Mouse (Mus musculus) retina, embryonic 14.5 days (tissue): ENCODE results near the gene Olfr97.
"Not testable (repeated sequence)": the region's sequence is repeated elsewhere in the genome, so short reads cannot be mapped to it uniquely, and the experiment has no call there.

Experiments used
- DNase-seq: peaks from one replicate; pipeline ENCODE4 v3.0.0-alpha.2; 2015; ENCODE audit warnings: low spot score

The Olfr97 gene

DNA sequence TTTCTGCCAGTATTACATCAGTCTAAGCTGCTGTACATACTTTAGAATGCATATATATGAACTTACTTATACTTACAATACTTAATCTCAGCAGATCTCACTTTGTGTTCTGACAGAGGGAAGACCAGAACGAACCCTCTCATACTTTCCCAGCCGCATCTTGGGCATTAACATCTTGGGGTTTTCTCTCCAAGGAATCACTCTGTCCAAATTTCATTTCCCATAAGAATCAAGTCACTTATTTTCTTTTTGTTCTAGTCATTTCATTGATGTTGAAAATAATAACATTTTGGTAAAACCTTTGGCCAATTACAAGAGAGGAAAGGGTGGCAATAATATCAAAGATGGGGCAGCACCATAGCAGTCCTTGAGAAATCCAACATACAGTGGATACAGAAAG, at the start of gene Olfr97:
TSS of gene Olfr97 (minus strand) at position 101 of the 400 bp plus-strand sequence.
- DNase-seq, result not testable (repeated sequence)

GRCm38 (mm10) chr17:37283360-37283759, 46.2 kb upstream of the Olfr97 start, which contains the start of gene Olfr99:
Gene Olfr99 (minus strand): TSS chr17:37283460.
- DNase-seq, result no peak

DNA sequence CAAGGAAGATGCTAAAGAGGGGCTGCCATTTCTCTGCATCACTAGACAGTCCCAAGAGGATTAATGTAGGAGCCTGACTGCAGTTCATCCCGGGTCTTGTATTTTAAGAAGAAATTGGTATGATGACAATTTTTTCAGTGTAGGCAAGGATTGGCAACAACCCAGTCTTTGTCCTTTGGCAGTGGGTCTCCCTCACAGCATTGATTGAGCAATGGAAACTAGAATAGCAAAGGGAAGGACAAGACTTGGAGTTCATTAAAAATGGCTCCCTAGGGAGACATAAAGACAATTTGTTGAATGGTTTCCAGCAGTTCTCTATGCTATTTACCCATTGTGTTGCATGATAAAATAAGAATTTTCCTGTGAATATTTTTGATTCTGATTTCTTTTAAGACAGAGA, 43.2 kb upstream of the Olfr97 start:
- no peak for DNase-seq

DNA sequence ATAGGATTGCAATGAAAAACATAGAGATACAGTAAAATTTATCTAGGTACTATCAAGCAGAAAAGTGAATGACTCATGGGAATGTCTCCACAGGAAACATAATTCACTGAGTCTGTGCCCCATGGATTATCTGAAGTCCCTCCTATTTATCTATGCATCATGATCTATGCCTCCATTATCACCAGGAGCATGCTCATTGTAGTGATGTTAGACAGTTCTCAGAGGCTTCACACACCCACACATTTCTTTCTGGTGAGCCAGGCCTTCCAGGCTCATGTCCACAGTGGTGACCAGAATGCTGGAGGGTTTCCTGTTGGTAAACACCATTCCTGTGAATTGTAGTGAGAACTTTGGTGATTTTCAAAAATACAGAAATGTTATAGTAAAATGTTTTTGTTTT, 39.4 kb upstream of the Olfr97 start:
- no peak for DNase-seq

GRCm38 (mm10) chr17:37275626-37276248, 38.6 kb upstream of the Olfr97 start:
- no peak for DNase-seq

DNA sequence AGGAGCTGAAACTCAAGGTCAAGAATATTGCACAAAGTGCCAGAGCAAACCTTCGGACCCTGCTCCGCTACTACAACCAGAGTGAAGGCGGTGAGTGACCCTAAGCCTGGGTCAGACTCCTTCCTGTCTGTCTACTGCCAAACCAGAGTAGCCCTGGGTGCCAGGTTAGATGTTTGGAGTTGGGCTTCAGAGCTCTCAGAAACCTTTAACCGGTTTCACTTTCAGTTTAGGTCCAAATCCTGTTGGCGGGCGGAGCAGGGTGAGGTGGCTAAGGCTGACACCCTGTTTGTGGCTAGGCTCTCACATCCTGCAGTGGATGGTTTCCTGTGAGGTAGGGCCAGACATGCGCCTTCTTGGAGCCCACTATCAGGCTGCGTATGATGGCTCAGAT, 33.6 kb upstream of the Olfr97 start:
- no peak for DNase-seq

- DNase-seq, result peak; percentile 92
Observed at GRCm38 (mm10) chr17:37270058-37270701, 33.0 kb upstream of the Olfr97 start, which contains the start of gene H2-M3. Gene H2-M3 (plus strand): TSS chr17:37270220.

DNA sequence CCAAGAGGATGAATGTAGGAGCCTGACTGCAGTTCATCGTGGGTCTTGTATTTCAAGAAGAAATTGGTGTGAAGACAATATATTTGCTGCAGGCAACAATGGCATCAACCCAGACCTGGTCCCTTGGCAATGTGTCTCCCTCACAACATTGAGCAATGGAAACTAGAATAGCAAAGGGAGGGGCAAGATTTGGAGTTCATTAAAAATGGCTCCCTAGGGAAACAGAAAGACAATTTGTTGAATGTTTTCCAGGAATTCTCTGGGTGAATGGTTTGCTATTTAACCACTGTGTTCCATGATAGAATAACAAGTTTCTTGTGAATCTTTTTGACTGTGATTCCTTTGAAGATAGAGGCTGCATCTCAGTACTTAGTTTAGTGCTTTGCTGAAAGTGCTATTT, 26.5 kb upstream of the Olfr97 start, which contains the start of gene Olfr98:
TSS of gene Olfr98 (minus strand) at position 124 of the 400 bp plus-strand sequence.
- DNase-seq, result no peak

DNA sequence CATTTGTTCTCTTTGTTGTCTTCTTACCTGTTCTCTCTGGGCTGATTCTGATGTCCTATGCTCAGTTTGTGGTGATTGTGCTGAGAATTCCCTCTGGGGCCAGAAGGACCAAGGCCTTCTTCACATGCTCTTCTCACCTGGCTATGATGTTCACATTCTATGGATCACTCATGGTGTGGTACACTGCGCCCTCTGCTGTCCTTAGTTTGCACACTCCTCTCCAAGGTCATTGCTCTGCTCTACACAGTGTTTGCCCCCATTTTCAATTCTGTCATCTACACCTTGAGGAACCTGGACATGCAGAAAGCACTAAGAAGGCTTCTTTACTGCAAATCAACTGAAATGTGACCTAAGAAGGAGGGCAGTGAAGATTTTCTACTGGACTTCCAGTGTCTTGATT, 13.4 kb upstream of the Olfr97 start:
- DNase-seq, result peak; percentile 25

- DNase-seq, result no peak
Observed at GRCm38 (mm10) chr17:37249460-37249859, 12.3 kb upstream of the Olfr97 start.

DNA sequence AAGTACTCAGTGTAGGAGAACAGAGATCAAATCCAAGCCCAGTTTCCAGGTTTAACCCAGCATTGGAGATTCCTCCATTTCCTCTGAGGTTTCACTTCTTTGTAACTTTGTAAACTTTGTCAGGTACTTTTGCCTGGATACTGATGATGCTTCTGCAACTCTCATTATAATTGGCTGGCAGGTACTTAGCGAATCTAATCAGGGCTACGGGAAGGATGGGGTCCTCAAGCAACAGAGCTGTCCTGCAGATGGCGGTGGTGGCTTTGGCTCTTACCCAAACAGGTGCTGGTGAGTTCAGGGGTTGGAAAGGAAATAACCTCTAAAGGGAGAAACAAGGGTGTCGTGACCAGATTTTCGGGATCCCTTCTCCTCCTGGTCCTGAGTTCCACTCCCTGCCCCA, 9.6 kb upstream of the Olfr97 start:
- no peak for DNase-seq

DNA sequence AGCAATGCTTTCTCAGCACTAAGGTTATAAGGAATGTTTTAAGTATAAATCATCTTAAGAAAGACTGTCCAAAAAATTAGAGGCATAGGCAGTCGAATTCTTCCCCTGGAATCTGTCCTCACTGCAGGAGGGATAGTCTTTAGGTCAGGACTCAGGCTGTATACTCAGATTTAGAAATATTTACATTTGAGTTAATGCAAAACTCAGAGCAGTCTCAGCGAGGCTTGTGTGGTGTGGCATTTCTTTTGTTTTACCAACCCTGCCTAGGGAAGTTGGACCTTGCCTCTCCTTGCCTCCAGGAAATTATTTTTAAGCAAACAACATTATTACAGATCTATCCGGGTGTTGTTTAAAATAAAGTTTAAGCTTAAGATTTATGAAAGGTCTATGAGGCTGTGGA, 5.1 kb upstream of the Olfr97 start:
- DNase-seq, result no peak

GRCm38 (mm10) chr17:37221879-37222278, 15.3 kb downstream of the Olfr97 start:
- peak; percentile 17 for DNase-seq

GRCm38 (mm10) chr17:37219846-37220245, 17.3 kb downstream of the Olfr97 start, which contains the start of gene Olfr96:
Gene Olfr96 (plus strand): TSS chr17:37220146.
- DNase-seq, result no peak

DNA sequence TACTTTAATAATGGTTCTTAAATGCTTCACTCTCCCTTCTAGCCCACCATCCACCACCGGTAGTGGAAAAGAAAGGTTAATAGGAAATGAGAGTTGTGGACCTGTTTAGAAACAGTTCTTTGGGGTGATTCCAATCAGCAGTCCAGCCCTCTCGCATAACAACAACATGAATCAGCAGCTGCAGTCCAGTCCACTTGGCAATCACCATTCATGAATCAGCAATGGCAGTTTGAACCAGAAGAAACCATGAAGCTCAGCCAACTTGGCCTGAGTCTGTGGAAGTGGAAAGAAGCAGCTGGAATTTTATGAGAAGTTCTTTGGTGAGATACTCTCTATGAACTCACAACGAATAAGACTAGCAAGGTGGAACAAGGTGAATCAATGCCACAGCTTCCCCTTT, 18.6 kb downstream of the Olfr97 start:
- no peak for DNase-seq

- DNase-seq, result no peak
Observed at GRCm38 (mm10) chr17:37213018-37213417, 24.1 kb downstream of the Olfr97 start, which contains the start of gene Olfr95. Gene Olfr95 (minus strand): TSS chr17:37213118.

DNA sequence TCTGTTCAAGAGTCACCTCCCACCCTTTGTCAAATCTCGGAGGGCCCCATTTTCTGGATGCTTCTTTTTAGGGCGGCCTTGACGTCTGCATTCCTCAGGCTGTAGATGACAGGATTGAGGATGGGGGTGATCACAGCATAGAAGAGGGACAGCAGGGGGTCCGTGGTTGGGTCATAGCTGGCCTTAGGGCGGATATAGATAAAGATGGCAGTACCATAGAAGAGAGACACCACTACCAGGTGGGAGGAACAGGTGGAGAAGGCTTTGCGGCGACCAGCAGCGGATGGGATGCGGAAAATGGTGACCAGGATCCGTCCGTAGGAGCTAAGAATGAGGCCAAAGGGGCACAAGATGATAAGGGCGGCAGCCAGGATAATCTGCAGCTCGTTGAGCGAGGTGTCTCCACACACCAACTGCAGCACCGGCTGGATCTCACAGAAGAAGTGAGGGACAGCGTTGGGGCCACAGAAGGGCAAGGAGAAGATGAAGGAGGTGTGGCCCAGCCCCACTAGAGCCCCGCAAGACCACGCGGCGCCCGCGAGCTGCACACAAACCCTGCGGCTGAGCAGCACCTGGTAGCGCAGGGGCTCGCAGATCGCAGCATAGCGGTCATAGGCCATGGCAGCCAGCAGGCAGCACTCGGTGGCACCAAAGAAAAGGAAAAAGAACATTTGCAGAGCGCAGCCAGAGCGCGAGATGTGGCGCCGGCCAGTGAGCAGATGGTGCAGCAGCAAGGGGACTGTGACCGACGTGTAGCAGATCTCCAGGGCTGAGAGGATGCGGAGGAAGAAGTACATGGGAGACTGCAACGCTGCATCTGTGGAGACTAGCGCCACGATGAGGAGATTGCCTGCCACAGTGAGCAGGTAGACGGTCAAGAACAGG, 26.0 kb downstream of the Olfr97 start:
- DNase-seq, result peak; percentile 20

- DNase-seq, result no peak
Observed at GRCm38 (mm10) chr17:37203917-37204236, 33.3 kb downstream of the Olfr97 start.

GRCm38 (mm10) chr17:37203206-37203916, 33.8 kb downstream of the Olfr97 start:
- DNase-seq, result peak; percentile 93

GRCm38 (mm10) chr17:37200894-37201293, 36.2 kb downstream of the Olfr97 start, which contains the start of gene Olfr94:
Gene Olfr94 (minus strand): TSS chr17:37200994.
- DNase-seq, result no peak

GRCm38 (mm10) chr17:37196845-37197724, 40.0 kb downstream of the Olfr97 start:
- peak; percentile 65 for DNase-seq
